In genomic region chr19:36783179-36783578, GRCm38 (mm10) we compare ENCODE assay signal across 18 mouse cellular contexts. TPM values are rescaled to one million over a fixed set of nuclear protein-coding genes. Genes with fewer than 3 reads are reported as not detected.
DNase-seq lines count a peak whose midpoint lies in the region; ATAC-seq lines count a peak whose summit lies in the region.
"Had no signal": no experiment of that assay in that cellular context is flagged by ENCODE, and none has a peak within 500 bp of the region (broad histone marks: within the 10 kb centered on the region; RNA-seq: fewer than 3 reads in every experiment).

No protein-coding gene starts in this region.

- no peak overlapping the region for H3K4me3 ChIP-seq in heart, embryonic 12.5 days
- no peak overlapping the region for H3K4me3 ChIP-seq in liver, embryonic 12.5 days
- H3K4me3 ChIP-seq in midbrain, embryonic 14.5 days (replicated peaks; ENCODE audit: low read depth, low read length) = no peak overlapping the region
- no peak overlapping the region for H3K4me3 ChIP-seq in midbrain, embryonic 15.5 days
- H3K4me3 ChIP-seq: forebrain, embryonic 10.5 days had no signal

- intact Hi-C loops in heart, postnatal 36 days (cut with DNase I) = no loop called here

- 90% methylated on average over 6 of the region's 6 CpGs for WGBS in heart, embryonic 12.5 days
- 69% methylated on average over 6 of the region's 6 CpGs for WGBS in liver, embryonic 12.5 days (ENCODE audit: insufficient replicate concordance)
- WGBS in midbrain, embryonic 14.5 days = 85% methylated on average over 6 of the region's 6 CpGs
- WGBS in midbrain, embryonic 15.5 days = 88% methylated on average over 6 of the region's 6 CpGs

- H3K9ac ChIP-seq in heart, embryonic 12.5 days = no peak overlapping the region
- H3K9ac ChIP-seq in liver, embryonic 12.5 days = no peak overlapping the region
- no peak overlapping the region for H3K9ac ChIP-seq in midbrain, embryonic 14.5 days (replicated peaks; ENCODE audit: low read length)
- H3K9ac ChIP-seq in midbrain, embryonic 15.5 days = no peak overlapping the region

- H3K4me1 ChIP-seq in heart, embryonic 12.5 days (replicated peaks) = no peaks in the 10 kb centered on the region
- no peaks in the 10 kb centered on the region for H3K4me1 ChIP-seq in liver, embryonic 12.5 days
- no peaks in the 10 kb centered on the region for H3K4me1 ChIP-seq in midbrain, embryonic 14.5 days (ENCODE audit: control insufficient read depth, insufficient read depth, low read length)
- no peaks in the 10 kb centered on the region for H3K4me1 ChIP-seq in midbrain, embryonic 15.5 days
- H3K4me1 ChIP-seq: forebrain, embryonic 10.5 days had no signal

- no peak for DNase-seq in heart, postnatal 36 days
- DNase-seq in liver = no peak
- no peak for DNase-seq in midbrain, embryonic 14.5 days
- no peak for DNase-seq in right cerebral cortex, postnatal 10 days (ENCODE audit: low spot score in 2 of 2)
- DNase-seq: adrenal gland, postnatal 25 days; cerebellum, adult 11 months; heart, postnatal 4 days; kidney, adult 8-10 months; right cerebral cortex, adult 18-20 months; thymus, postnatal 36 days had no signal

- no peaks in the 10 kb centered on the region for H3K9me3 ChIP-seq in heart, embryonic 12.5 days (replicated peaks)
- H3K9me3 ChIP-seq in liver, embryonic 12.5 days (replicated peaks) = no peaks in the 10 kb centered on the region
- no peaks in the 10 kb centered on the region for H3K9me3 ChIP-seq in midbrain, embryonic 14.5 days (ENCODE audit: control insufficient read depth, low read length)
- H3K9me3 ChIP-seq in midbrain, embryonic 15.5 days = no peaks in the 10 kb centered on the region
- H3K9me3 ChIP-seq: forebrain, embryonic 10.5 days had no signal

- H3K27me3 ChIP-seq in heart, embryonic 12.5 days (replicated peaks) = no peaks in the 10 kb centered on the region
- H3K27me3 ChIP-seq in liver, embryonic 12.5 days (replicated peaks) = no peaks in the 10 kb centered on the region
- H3K27me3 ChIP-seq in midbrain, embryonic 14.5 days (ENCODE audit: control insufficient read depth, insufficient read depth, low read length) = no peaks in the 10 kb centered on the region
- H3K27me3 ChIP-seq in midbrain, embryonic 15.5 days (replicated peaks) = no peaks in the 10 kb centered on the region

- H3K4me2 ChIP-seq in heart, embryonic 12.5 days = no peak overlapping the region
- H3K4me2 ChIP-seq in liver, embryonic 12.5 days = no peak overlapping the region
- H3K4me2 ChIP-seq in midbrain, embryonic 14.5 days (ENCODE audit: low read length) = no peak overlapping the region
- H3K4me2 ChIP-seq in midbrain, embryonic 15.5 days = no peak overlapping the region

- ATAC-seq in heart, embryonic 12.5 days (ENCODE audit: insufficient number of reproducible peaks, low FRiP score) = peak; percentile 33; the same call in 1 of the 2 replicates
- peak; percentile 37 for ATAC-seq in liver, embryonic 12.5 days
- peak; percentile 37; the same call in 1 of the 2 replicates for ATAC-seq in midbrain, embryonic 14.5 days (ENCODE audit: low FRiP score, low TSS enrichment)
- ATAC-seq in midbrain, embryonic 15.5 days (replicated peaks) = no peak; the same call in 1 of the 2 replicates

- no peaks in the 10 kb centered on the region for H3K36me3 ChIP-seq in heart, embryonic 12.5 days
- H3K36me3 ChIP-seq in liver, embryonic 12.5 days = no peaks in the 10 kb centered on the region
- H3K36me3 ChIP-seq in midbrain, embryonic 14.5 days (ENCODE audit: control insufficient read depth, insufficient read depth, low read length) = no peaks in the 10 kb centered on the region
- no peaks in the 10 kb centered on the region for H3K36me3 ChIP-seq in midbrain, embryonic 15.5 days (replicated peaks)
- H3K36me3 ChIP-seq: forebrain, embryonic 10.5 days had no signal

- H3K27ac ChIP-seq in heart, embryonic 12.5 days (ENCODE audit: poor library complexity, severe bottlenecking) = no peak overlapping the region
- no peak overlapping the region for H3K27ac ChIP-seq in liver, embryonic 12.5 days
- H3K27ac ChIP-seq in midbrain, embryonic 14.5 days (replicated peaks; ENCODE audit: low read depth, low read length) = no peak overlapping the region
- H3K27ac ChIP-seq in midbrain, embryonic 15.5 days = no peak overlapping the region
- H3K27ac ChIP-seq: forebrain, embryonic 10.5 days; macrophage had no signal

RNA-seq across cellular contexts. Expression of gene Ppp1r3c, which starts 46.7 kb away (rescaled TPM):
- polyA plus RNA-seq in heart, embryonic 12.5 days (2016; fragmentation: Nextera tagmentation; extraction: Ambion mirVana) = 53.3 and 55.1 TPM in 2 replicates
- total RNA-seq in heart, postnatal 36 days (2021) = 100 to 1,000 TPM in 1 of 2 experiments, 10 to 100 TPM in 1; 65.8 to 116 TPM
- polyA plus RNA-seq in liver, embryonic 12.5 days (2016; fragmentation: Nextera tagmentation; extraction: Ambion mirVana) = 0.89 and 1.0 TPM in 2 replicates
- polyA plus RNA-seq in midbrain, embryonic 14.5 days (2014; fragmentation: Nextera tagmentation; extraction: Ambion mirVana) = 10.3 and 14.4 TPM in 2 replicates
- polyA plus RNA-seq in midbrain, embryonic 15.5 days (2015; fragmentation: Nextera tagmentation; extraction: Ambion mirVana) = 15.6 and 17.3 TPM in 2 replicates
- total RNA-seq: granulocyte monocyte progenitor cell, adult 5-6 weeks; MEL; monocyte, adult 5-6 weeks had no signal

RNA-seq across cellular contexts. Expression of gene Tnks2, which starts 50.9 kb away (rescaled TPM):
- 76.5 and 81.3 TPM in 2 replicates for polyA plus RNA-seq in heart, embryonic 12.5 days (2016; fragmentation: Nextera tagmentation; extraction: Ambion mirVana)
- 10 to 100 TPM; 79.1 to 83.4 TPM for total RNA-seq in heart, postnatal 36 days (2021)
- 34.5 and 36.2 TPM in 2 replicates for polyA plus RNA-seq in liver, embryonic 12.5 days (2016; fragmentation: Nextera tagmentation; extraction: Ambion mirVana)
- 64.1 and 95.9 TPM in 2 replicates for polyA plus RNA-seq in midbrain, embryonic 14.5 days (2014; fragmentation: Nextera tagmentation; extraction: Ambion mirVana)
- 50.9 and 51.2 TPM in 2 replicates for polyA plus RNA-seq in midbrain, embryonic 15.5 days (2015; fragmentation: Nextera tagmentation; extraction: Ambion mirVana)
